In the genomic region with DNA sequence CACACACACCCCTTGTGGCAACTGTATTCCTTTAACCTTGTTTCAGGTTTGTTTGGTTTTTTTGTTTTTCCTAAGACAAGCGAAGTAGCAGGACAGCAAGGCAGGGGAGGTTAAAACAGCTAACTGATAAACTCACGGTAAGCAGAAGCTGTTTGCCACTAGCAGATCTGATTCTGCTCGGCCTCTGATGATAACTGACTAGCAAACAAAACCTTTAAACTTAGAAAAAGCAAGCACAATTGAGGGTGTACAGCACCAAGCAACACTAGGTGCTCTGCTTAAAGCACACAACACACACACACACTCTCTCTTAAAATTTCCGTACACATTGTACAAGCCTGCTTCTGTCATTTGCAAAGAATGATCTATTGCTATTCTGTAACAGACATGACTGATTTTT, we compare ENCODE assay signal across 9 mouse cellular contexts. TPM values are rescaled to one million over a fixed set of nuclear protein-coding genes. Genes with fewer than 3 reads are reported as not detected.
DNase-seq lines count a peak whose midpoint lies in the region; ATAC-seq lines count a peak whose summit lies in the region.
"Had no signal": no experiment of that assay in that cellular context is flagged by ENCODE, and none has a peak within 500 bp of the region (broad histone marks: within the 10 kb centered on the region; RNA-seq: fewer than 3 reads in every experiment).

No protein-coding gene starts in this region.

- no peaks in the 10 kb centered on the region for H3K9me3 ChIP-seq in kidney, embryonic 15.5 days (replicated peaks)
- H3K9me3 ChIP-seq in embryonic facial prominence, embryonic 11.5 days (replicated peaks; ENCODE audit: control insufficient read depth, low read length) = no peaks in the 10 kb centered on the region
- no peaks in the 10 kb centered on the region for H3K9me3 ChIP-seq in hindbrain, embryonic 14.5 days (ENCODE audit: control insufficient read depth, low read length)
- H3K9me3 ChIP-seq in midbrain, embryonic 16.5 days (replicated peaks; ENCODE audit: control insufficient read depth, low read length, poor library complexity, severe bottlenecking) = no peaks in the 10 kb centered on the region

- H3K4me2 ChIP-seq in kidney, embryonic 15.5 days = peak overlapping the region; percentile 73
- peak overlapping the region; percentile 67 for H3K4me2 ChIP-seq in embryonic facial prominence, embryonic 11.5 days (ENCODE audit: low read depth, low read length)
- peak overlapping the region; percentile 90 for H3K4me2 ChIP-seq in hindbrain, embryonic 14.5 days (replicated peaks)
- H3K4me2 ChIP-seq in midbrain, embryonic 16.5 days (ENCODE audit: low read length) = peak overlapping the region; percentile 76

- WGBS in kidney, embryonic 15.5 days = 31% methylated on average over 4 of the region's 4 CpGs
- WGBS in embryonic facial prominence, embryonic 11.5 days = 39% methylated on average over 4 of the region's 4 CpGs
- whole genome bisulfite sequencing in hindbrain, embryonic 14.5 days = 17% methylated on average over 4 of the region's 4 CpGs
- WGBS in midbrain, embryonic 16.5 days = 9% methylated on average over 4 of the region's 4 CpGs

- H3K36me3 ChIP-seq in kidney, embryonic 15.5 days = peaks cover 18% of the 10 kb centered on the region
- peaks cover 4% of the 10 kb centered on the region for H3K36me3 ChIP-seq in embryonic facial prominence, embryonic 11.5 days (replicated peaks; ENCODE audit: control insufficient read depth, insufficient read depth, low read depth, low read length)
- 0 out of 2 replicates have a peak, but pooled peaks cover 6% of the 10 kb centered on the region for H3K36me3 ChIP-seq in hindbrain, embryonic 14.5 days (replicated peaks; ENCODE audit: control insufficient read depth, insufficient read depth)
- peaks cover 5% of the 10 kb centered on the region for H3K36me3 ChIP-seq in midbrain, embryonic 16.5 days (ENCODE audit: control insufficient read depth, insufficient read depth, low read length)

- peaks cover 50% of the 10 kb centered on the region for H3K4me1 ChIP-seq in kidney, embryonic 15.5 days
- H3K4me1 ChIP-seq in embryonic facial prominence, embryonic 11.5 days (ENCODE audit: control insufficient read depth, insufficient read depth, low read length) = no peaks in the 10 kb centered on the region; the same call in 1 of the 2 replicates
- H3K4me1 ChIP-seq in hindbrain, embryonic 14.5 days (replicated peaks; ENCODE audit: control insufficient read depth, insufficient read depth, low read length) = peaks cover 58% of the 10 kb centered on the region
- H3K4me1 ChIP-seq in midbrain, embryonic 16.5 days (ENCODE audit: control insufficient read depth, insufficient read depth, low read length) = peaks cover 48% of the 10 kb centered on the region

- H3K9ac ChIP-seq in kidney, embryonic 15.5 days = peak overlapping the region; percentile 29
- H3K9ac ChIP-seq in embryonic facial prominence, embryonic 11.5 days (replicated peaks; ENCODE audit: low read length) = peak overlapping the region; percentile 68
- H3K9ac ChIP-seq in hindbrain, embryonic 14.5 days = peak overlapping the region; percentile 64
- H3K9ac ChIP-seq in midbrain, embryonic 16.5 days (ENCODE audit: low read depth, low read length) = peak overlapping the region; percentile 27; the same call in 1 of the 2 replicates

- peak overlapping the region; percentile 52 for H3K4me3 ChIP-seq in kidney, embryonic 15.5 days (replicated peaks)
- H3K4me3 ChIP-seq in embryonic facial prominence, embryonic 11.5 days (ENCODE audit: low read depth, low read length) = peak overlapping the region; percentile 23
- H3K4me3 ChIP-seq in hindbrain, embryonic 14.5 days (replicated peaks; ENCODE audit: low read length) = peak overlapping the region; percentile 68
- peak overlapping the region; percentile 56 for H3K4me3 ChIP-seq in midbrain, embryonic 16.5 days (ENCODE audit: low read depth, low read length)

- peak overlapping the region; percentile 95 for H3K27ac ChIP-seq in kidney, embryonic 15.5 days
- peak overlapping the region; percentile 88; the same call in 1 of the 2 replicates for H3K27ac ChIP-seq in embryonic facial prominence, embryonic 11.5 days (replicated peaks; ENCODE audit: low read depth, low read length)
- peak overlapping the region; percentile 95 for H3K27ac ChIP-seq in hindbrain, embryonic 14.5 days
- H3K27ac ChIP-seq in midbrain, embryonic 16.5 days (ENCODE audit: low read length) = peak overlapping the region; percentile 97; the same call in 1 of the 2 replicates

- peaks cover 11% of the 10 kb centered on the region; the same call in 1 of the 2 replicates for H3K27me3 ChIP-seq in kidney, embryonic 15.5 days
- H3K27me3 ChIP-seq in embryonic facial prominence, embryonic 11.5 days (ENCODE audit: control insufficient read depth, insufficient read depth, low read length) = no peaks in the 10 kb centered on the region
- H3K27me3 ChIP-seq in hindbrain, embryonic 14.5 days (ENCODE audit: control insufficient read depth, insufficient read depth, low read length) = no peaks in the 10 kb centered on the region
- no peaks in the 10 kb centered on the region for H3K27me3 ChIP-seq in midbrain, embryonic 16.5 days (ENCODE audit: control insufficient read depth, insufficient read depth, low read depth, low read length)

- no peak for ATAC-seq in kidney, embryonic 15.5 days (replicated peaks; ENCODE audit: low FRiP score)
- no peak for ATAC-seq in embryonic facial prominence, embryonic 11.5 days (replicated peaks; ENCODE audit: insufficient number of reproducible peaks, low FRiP score, low TSS enrichment, low read depth)
- ATAC-seq in hindbrain, embryonic 14.5 days (ENCODE audit: low FRiP score) = no peak
- no peak for ATAC-seq in midbrain, embryonic 16.5 days

- no peak for DNase-seq in kidney, postnatal 4 days
- no peak for DNase-seq in embryonic facial prominence, embryonic 11.5 days (ENCODE audit: low spot score)
- DNase-seq in hindbrain, embryonic 14.5 days (ENCODE audit: low spot score) = no peak
- DNase-seq in spleen, postnatal 4 days (ENCODE audit: low spot score in 2 of 2) = no peak
- no peak for DNase-seq in right cerebral cortex, postnatal 14 days
- DNase-seq in layer of hippocampus, postnatal 25 days (ENCODE audit: extremely low spot score in 1 of 2, low spot score in 1 of 2) = no peak

RNA-seq across cellular contexts. Expression of a gene that starts 6.8 kb away (rescaled TPM):
- 4.1 and 4.3 TPM in 2 replicates for polyA plus RNA-seq in kidney, embryonic 15.5 days (2015; fragmentation: Nextera tagmentation; extraction: Ambion mirVana)
- polyA plus RNA-seq in embryonic facial prominence, embryonic 11.5 days (2014; fragmentation: Nextera tagmentation; extraction: Ambion mirVana) = 7.9 and 8.3 TPM in 2 replicates
- polyA plus RNA-seq in hindbrain, embryonic 14.5 days (2014; fragmentation: Nextera tagmentation; extraction: Ambion mirVana) = 10.2 and 11.2 TPM in 2 replicates
- polyA plus RNA-seq in midbrain, embryonic 16.5 days (2015; fragmentation: Nextera tagmentation; extraction: Ambion mirVana) = 7.9 and 8.9 TPM in 2 replicates
- 10 to 100 TPM; 18.8 to 21.7 TPM for total RNA-seq in layer of hippocampus, postnatal 25 days (2021)

RNA-seq across cellular contexts. Expression of a gene that starts 31.8 kb away (rescaled TPM):
- 9.4 and 9.8 TPM in 2 replicates for polyA plus RNA-seq in kidney, embryonic 15.5 days (2015; fragmentation: Nextera tagmentation; extraction: Ambion mirVana)
- polyA plus RNA-seq in embryonic facial prominence, embryonic 11.5 days (2014; fragmentation: Nextera tagmentation; extraction: Ambion mirVana) = 6.7 and 6.9 TPM in 2 replicates
- 2.6 and 3.1 TPM in 2 replicates for polyA plus RNA-seq in hindbrain, embryonic 14.5 days (2014; fragmentation: Nextera tagmentation; extraction: Ambion mirVana)
- 3.8 and 4.5 TPM in 2 replicates for polyA plus RNA-seq in midbrain, embryonic 16.5 days (2015; fragmentation: Nextera tagmentation; extraction: Ambion mirVana)
- 1 to 10 TPM; 6.7 to 7.6 TPM for total RNA-seq in layer of hippocampus, postnatal 25 days (2021)

RNA-seq across cellular contexts. Expression of a gene that starts 51.5 kb away (rescaled TPM):
- 11.4 and 11.9 TPM in 2 replicates for polyA plus RNA-seq in kidney, embryonic 15.5 days (2015; fragmentation: Nextera tagmentation; extraction: Ambion mirVana)
- 31.9 and 35.9 TPM in 2 replicates for polyA plus RNA-seq in embryonic facial prominence, embryonic 11.5 days (2014; fragmentation: Nextera tagmentation; extraction: Ambion mirVana)
- 32.6 and 34.5 TPM in 2 replicates for polyA plus RNA-seq in hindbrain, embryonic 14.5 days (2014; fragmentation: Nextera tagmentation; extraction: Ambion mirVana)
- polyA plus RNA-seq in midbrain, embryonic 16.5 days (2015; fragmentation: Nextera tagmentation; extraction: Ambion mirVana) = 24.8 and 26.0 TPM in 2 replicates
- total RNA-seq in layer of hippocampus, postnatal 25 days (2021) = not detected
- total RNA-seq: heart, adult 18-20 months had no signal
